Mouse (Mus musculus): ENCODE measurements around the gene Foxa1. TPM values are rescaled to one million over a fixed set of nuclear protein-coding genes. Genes with fewer than 3 reads are reported as not detected.

Gene Foxa1
- polyA plus RNA-seq, 1 experiment from 2014 or later: 4.0 TPM

- Histone ChIP-seq H3K9me3 (ENCODE audit: control insufficient read depth) (no peaks in the 10 kb centered on the region), H3K4me3 (ENCODE audit: low read depth, low read length) (no peak overlapping the region), H3K4me2 (replicated peaks; ENCODE audit: low read depth) (peak overlapping the region; percentile 32), H3K9ac (ENCODE audit: low read depth, low read length) (no peak overlapping the region), H3K4me1 (replicated peaks; ENCODE audit: control insufficient read depth, insufficient read depth, low read length) (no peaks in the 10 kb centered on the region), H3K27ac (ENCODE audit: low read depth, low read length) (no peak overlapping the region), H3K36me3 (ENCODE audit: control insufficient read depth, insufficient read depth) (no peaks in the 10 kb centered on the region; the same call in 1 of the 2 replicates), H3K27me3 (replicated peaks; ENCODE audit: control insufficient read depth, insufficient read depth, low read length) (peaks cover 64% of the 10 kb centered on the region)
- ATAC-seq: no peak
- no peak for TF ChIP-seq CTCF (IDR thresholded peaks at IDR 0.05; ENCODE audit: low read depth)
- 14% methylated on average over 9 of the region's 9 CpGs for WGBS
Observed at GRCm38 (mm10) chr12:57547890-57548289, 1.2 kb upstream of the Foxa1 start.

DNA sequence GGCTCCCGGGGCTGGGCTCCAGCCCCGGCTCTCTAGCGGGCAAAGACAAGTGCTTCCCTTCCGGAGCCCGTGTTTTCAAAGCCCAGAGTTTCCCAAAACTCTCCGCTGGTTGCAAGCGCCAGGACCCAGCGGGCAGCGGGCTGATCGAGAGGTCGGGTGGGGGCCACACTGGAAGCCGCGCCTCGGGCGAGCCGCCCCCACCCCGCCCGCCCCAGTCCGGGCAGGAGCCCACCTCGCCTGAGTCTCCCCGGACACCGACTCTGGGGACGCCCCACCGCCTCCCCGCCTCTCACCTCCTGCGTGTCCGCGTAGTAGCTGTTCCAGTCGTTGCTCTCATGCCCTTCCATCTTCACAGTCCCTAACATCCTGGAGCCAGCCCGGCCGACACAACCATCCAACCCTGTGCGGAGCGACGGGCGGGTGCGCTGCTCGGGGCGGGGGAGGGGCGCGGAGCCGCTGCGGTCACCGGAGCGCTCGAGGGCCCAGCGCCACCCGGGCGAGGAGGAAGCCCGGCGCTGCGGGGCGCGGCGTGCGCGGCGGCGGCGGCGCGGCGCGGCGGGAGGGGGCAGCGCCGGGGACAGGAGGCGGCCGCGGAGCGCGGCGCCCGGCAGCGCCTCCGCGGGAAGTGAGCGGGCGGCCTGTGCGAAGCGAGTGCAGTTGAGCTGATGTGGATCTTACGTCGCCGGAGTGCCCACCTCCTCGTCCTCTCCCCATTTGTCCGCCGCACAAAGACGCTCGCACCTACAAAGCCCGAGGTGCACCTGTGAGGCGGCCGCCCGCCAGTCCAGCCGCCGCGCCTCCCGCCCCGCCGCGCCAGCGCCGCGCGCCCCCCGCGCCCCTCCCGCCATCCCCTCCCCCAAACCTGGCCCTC is 1.1 kb downstream of the Foxa1 start:
- peaks cover 57% of the 10 kb centered on the region for H3K27me3 ChIP-seq (replicated peaks; ENCODE audit: control insufficient read depth, insufficient read depth, low read length)
- peak overlapping the region; percentile 95 for H3K27ac ChIP-seq (ENCODE audit: low read depth, low read length)
- peak overlapping the region; percentile 84 for H3K4me2 ChIP-seq (replicated peaks; ENCODE audit: low read depth)
- peak overlapping the region; percentile 71 for H3K9ac ChIP-seq (ENCODE audit: low read depth, low read length)
- no peaks in the 10 kb centered on the region for H3K9me3 ChIP-seq (ENCODE audit: control insufficient read depth)
- peak; percentile 61 for ATAC-seq
- no peaks in the 10 kb centered on the region; the same call in 1 of the 2 replicates for H3K36me3 ChIP-seq (ENCODE audit: control insufficient read depth, insufficient read depth)
- WGBS: under 1% methylated on average over 91 of the region's 106 CpGs
- no peak for TF ChIP-seq CTCF (IDR thresholded peaks at IDR 0.05; ENCODE audit: low read depth)
- no peaks in the 10 kb centered on the region for H3K4me1 ChIP-seq (replicated peaks; ENCODE audit: control insufficient read depth, insufficient read depth, low read length)
- H3K4me3 ChIP-seq (ENCODE audit: low read depth, low read length): peak overlapping the region; percentile 70

GRCm38 (mm10) chr12:57544641-57545370 is 1.9 kb downstream of the Foxa1 start:
- ATAC-seq: no peak
- H3K27ac ChIP-seq (ENCODE audit: low read depth, low read length): peak overlapping the region; percentile 95
- no peaks in the 10 kb centered on the region for H3K9me3 ChIP-seq (ENCODE audit: control insufficient read depth)
- no peaks in the 10 kb centered on the region; the same call in 1 of the 2 replicates for H3K36me3 ChIP-seq (ENCODE audit: control insufficient read depth, insufficient read depth)
- peak overlapping the region; percentile 71 for H3K9ac ChIP-seq (ENCODE audit: low read depth, low read length)
- peaks cover 51% of the 10 kb centered on the region for H3K27me3 ChIP-seq (replicated peaks; ENCODE audit: control insufficient read depth, insufficient read depth, low read length)
- 2% methylated on average over 31 of the region's 31 CpGs for WGBS
- H3K4me3 ChIP-seq (ENCODE audit: low read depth, low read length): peak overlapping the region; percentile 70
- no peaks in the 10 kb centered on the region for H3K4me1 ChIP-seq (replicated peaks; ENCODE audit: control insufficient read depth, insufficient read depth, low read length)
- peak; percentile 77 for TF ChIP-seq CTCF (IDR thresholded peaks at IDR 0.05; ENCODE audit: low read depth)
- peak overlapping the region; percentile 84 for H3K4me2 ChIP-seq (replicated peaks; ENCODE audit: low read depth)

- H3K4me3 ChIP-seq (ENCODE audit: low read depth, low read length): peak overlapping the region; percentile 70
- no peaks in the 10 kb centered on the region; the same call in 1 of the 2 replicates for H3K36me3 ChIP-seq (ENCODE audit: control insufficient read depth, insufficient read depth)
- peak overlapping the region; percentile 12; the same call in 1 of the 2 replicates for H3K9ac ChIP-seq (ENCODE audit: low read depth, low read length)
- WGBS: 2% methylated on average over 10 of the region's 10 CpGs
- H3K27me3 ChIP-seq (replicated peaks; ENCODE audit: control insufficient read depth, insufficient read depth, low read length): peaks cover 44% of the 10 kb centered on the region
- no peak for TF ChIP-seq CTCF (IDR thresholded peaks at IDR 0.05; ENCODE audit: low read depth)
- ATAC-seq: no peak
- H3K4me1 ChIP-seq (replicated peaks; ENCODE audit: control insufficient read depth, insufficient read depth, low read length): no peaks in the 10 kb centered on the region
- H3K9me3 ChIP-seq (ENCODE audit: control insufficient read depth): no peaks in the 10 kb centered on the region
- peak overlapping the region; percentile 84 for H3K4me2 ChIP-seq (replicated peaks; ENCODE audit: low read depth)
- H3K27ac ChIP-seq (ENCODE audit: low read depth, low read length): 0 out of 2 replicates have a peak overlapping the region, but pooled peaks have one; percentile 57
Observed at GRCm38 (mm10) chr12:57543627-57543991, 3.1 kb downstream of the Foxa1 start.

DNA sequence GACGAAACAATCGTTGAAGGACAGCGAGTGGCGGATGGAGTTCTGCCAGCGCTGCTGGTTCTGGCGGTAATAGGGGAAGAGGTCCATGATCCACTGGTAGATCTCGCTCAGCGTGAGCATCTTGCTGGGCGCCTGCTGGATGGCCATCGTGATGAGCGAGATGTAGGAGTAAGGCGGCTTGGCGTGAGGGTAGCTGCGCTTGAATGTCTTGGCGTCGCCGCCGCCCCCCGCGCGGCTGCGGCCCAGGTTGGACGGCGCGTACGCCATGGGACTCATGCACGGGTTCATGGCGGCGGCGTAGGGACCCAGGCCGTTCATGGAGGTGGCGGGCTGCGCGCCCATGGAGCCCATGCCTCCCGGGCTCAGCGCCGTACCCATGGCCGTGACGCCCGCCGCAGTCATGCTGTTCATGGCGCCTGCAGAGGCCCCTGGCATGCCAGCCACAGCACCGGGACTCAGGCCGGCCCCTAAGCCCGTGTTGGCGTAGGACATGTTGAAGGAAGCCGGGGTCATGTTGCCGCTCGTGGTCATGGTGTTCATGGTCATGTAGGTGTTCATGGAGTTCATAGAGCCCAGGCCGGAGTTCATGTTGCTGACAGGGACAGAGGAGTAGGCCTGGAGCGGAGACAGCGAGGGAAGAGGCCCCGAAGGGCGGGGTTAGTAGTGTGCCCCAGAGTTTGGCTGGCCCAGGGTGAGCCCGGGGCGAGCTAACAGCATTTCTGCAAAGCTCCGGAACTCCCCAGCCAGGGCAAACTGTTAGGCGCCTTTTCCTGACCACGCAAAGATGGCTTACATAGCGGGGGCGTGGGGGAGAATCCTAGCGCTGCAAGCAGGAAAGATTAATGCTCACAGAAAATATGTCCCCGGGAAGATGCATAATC is 3.7 kb downstream of the Foxa1 start:
- 2% methylated on average over 63 of the region's 63 CpGs for WGBS
- H3K27me3 ChIP-seq (replicated peaks; ENCODE audit: control insufficient read depth, insufficient read depth, low read length): peaks cover 38% of the 10 kb centered on the region
- no peak for ATAC-seq

More for the DNA sequence above, 3.7 kb downstream of the Foxa1 start:
- H3K9ac ChIP-seq (ENCODE audit: low read depth, low read length): peak overlapping the region; percentile 52
- H3K4me2 ChIP-seq (replicated peaks; ENCODE audit: low read depth): peak overlapping the region; percentile 84
- H3K4me1 ChIP-seq (replicated peaks; ENCODE audit: control insufficient read depth, insufficient read depth, low read length): no peaks in the 10 kb centered on the region
- H3K36me3 ChIP-seq (ENCODE audit: control insufficient read depth, insufficient read depth): no peaks in the 10 kb centered on the region; the same call in 1 of the 2 replicates
- H3K9me3 ChIP-seq (ENCODE audit: control insufficient read depth): no peaks in the 10 kb centered on the region
- H3K27ac ChIP-seq (ENCODE audit: low read depth, low read length): peak overlapping the region; percentile 57
- TF ChIP-seq CTCF (IDR thresholded peaks at IDR 0.05; ENCODE audit: low read depth): no peak
- peak overlapping the region; percentile 70 for H3K4me3 ChIP-seq (ENCODE audit: low read depth, low read length)

Measured in intestine, postnatal 0 days (tissue).